Mouse (Mus musculus): ENCODE results near the gene Acvrl1. TPM values are rescaled to one million over a fixed set of nuclear protein-coding genes. Genes with fewer than 3 reads are reported as not detected.

Acvrl1 gene
- polyA plus RNA-seq, 1 experiment from 2014 or later = 3.2 TPM

DNA sequence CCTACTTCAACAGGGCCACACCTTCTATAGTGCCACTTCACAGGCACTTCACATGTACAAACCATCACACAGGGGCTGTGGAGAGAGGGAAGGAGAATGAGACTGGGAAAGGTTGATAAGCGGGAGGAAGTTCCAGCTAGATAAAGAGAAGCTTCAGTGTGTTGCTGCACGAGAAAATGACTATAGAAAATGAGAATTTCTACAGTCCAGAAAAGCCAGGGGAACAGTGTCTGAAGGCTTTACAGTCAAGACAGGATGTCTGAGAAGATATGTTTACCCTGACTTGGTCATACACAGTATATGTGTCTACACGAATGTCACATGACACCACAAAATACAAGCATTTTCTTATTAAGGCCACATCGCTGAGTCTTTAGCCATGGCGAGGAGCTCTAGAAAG is 41.6 kb downstream of the Acvrl1 start:
- Histone ChIP-seq H3K9me3 (replicated peaks; ENCODE audit: control insufficient read depth, low read length) (no peaks in the 10 kb centered on the region), H3K4me2 (ENCODE audit: low read depth, low read length) (no peak overlapping the region), H3K4me1 (ENCODE audit: control insufficient read depth, low read depth, low read length) (peaks cover 13% of the 10 kb centered on the region), H3K27me3 (ENCODE audit: control insufficient read depth, insufficient read depth, low read depth, low read length) (peaks cover 8% of the 10 kb centered on the region), H3K27ac (ENCODE audit: low read length) (no peak overlapping the region), H3K9ac (ENCODE audit: low read depth, low read length) (no peak overlapping the region), H3K36me3 (ENCODE audit: control insufficient read depth, insufficient read depth) (no peaks in the 10 kb centered on the region), H3K4me3 (ENCODE audit: low read depth, low read length) (no peak overlapping the region)
- no peak for ATAC-seq (ENCODE audit: low read depth)
- WGBS (ENCODE audit: insufficient replicate concordance) = 41% methylated on average over 5 of the region's 5 CpGs

DNA sequence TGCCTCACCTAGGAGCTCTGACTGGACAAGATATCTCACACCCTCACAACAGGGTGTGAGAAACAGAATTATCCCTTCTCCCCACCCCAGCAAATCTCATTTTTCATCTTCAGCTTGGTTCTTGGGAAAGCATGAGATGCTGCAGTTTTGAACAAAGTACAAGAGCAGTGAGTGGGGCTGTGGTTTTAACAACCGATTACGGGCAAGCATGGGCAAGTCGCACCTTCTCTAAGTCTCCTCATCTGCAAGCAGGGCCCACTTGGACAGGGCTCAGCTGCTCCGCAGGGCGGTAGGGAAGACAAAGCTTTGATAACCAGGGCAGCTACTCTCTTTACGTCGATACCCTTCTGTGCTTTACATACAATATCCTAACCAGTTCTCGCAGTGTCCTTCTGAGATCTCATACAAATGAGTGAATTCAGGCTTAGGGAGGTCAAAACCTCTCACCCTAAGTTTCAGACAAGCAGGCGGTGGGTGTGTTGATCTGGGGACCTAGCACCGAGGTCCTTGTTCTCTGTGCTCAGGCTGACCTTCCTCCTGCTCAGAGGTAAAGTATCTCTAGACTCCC is 42.2 kb downstream of the Acvrl1 start:
- H3K36me3 ChIP-seq (ENCODE audit: control insufficient read depth, insufficient read depth) = no peaks in the 10 kb centered on the region
- peaks cover 11% of the 10 kb centered on the region for H3K27me3 ChIP-seq (ENCODE audit: control insufficient read depth, insufficient read depth, low read depth, low read length)
- no peaks in the 10 kb centered on the region for H3K9me3 ChIP-seq (replicated peaks; ENCODE audit: control insufficient read depth, low read length)
- no peak overlapping the region for H3K27ac ChIP-seq (ENCODE audit: low read length)
- H3K4me3 ChIP-seq (ENCODE audit: low read depth, low read length) = no peak overlapping the region
- no peak overlapping the region for H3K9ac ChIP-seq (ENCODE audit: low read depth, low read length)
- H3K4me1 ChIP-seq (ENCODE audit: control insufficient read depth, low read depth, low read length) = peaks cover 14% of the 10 kb centered on the region
- no peak overlapping the region for H3K4me2 ChIP-seq (ENCODE audit: low read depth, low read length)
- WGBS (ENCODE audit: insufficient replicate concordance) = 39% methylated on average over 10 of the region's 10 CpGs
- no peak for ATAC-seq (ENCODE audit: low read depth)

DNA sequence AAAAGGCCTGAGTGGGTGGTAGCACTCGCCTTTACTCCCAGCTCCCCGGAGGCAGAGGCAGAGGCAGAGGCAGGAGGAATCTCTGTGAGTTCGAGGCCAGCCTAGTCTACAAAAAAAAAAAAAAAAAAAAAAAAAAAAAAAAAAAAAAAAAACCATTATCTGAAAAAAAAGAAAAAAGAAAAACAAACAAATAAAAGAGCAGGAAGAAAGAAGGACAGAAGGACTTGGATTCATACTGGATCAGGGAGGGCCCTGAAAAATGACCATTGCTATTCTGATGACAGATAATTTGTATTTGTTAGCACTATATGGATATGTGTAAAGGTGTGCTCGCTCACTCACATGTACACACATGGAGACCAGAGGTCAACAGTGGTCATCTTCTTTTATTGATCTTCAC is 43.0 kb downstream of the Acvrl1 start:
- no peaks in the 10 kb centered on the region for H3K36me3 ChIP-seq (ENCODE audit: control insufficient read depth, insufficient read depth)
- H3K27me3 ChIP-seq (ENCODE audit: control insufficient read depth, insufficient read depth, low read depth, low read length) = peaks cover 16% of the 10 kb centered on the region
- H3K4me1 ChIP-seq (ENCODE audit: control insufficient read depth, low read depth, low read length) = peaks cover 17% of the 10 kb centered on the region
- no peak overlapping the region for H3K4me3 ChIP-seq (ENCODE audit: low read depth, low read length)
- H3K9me3 ChIP-seq (replicated peaks; ENCODE audit: control insufficient read depth, low read length) = no peaks in the 10 kb centered on the region
- H3K4me2 ChIP-seq (ENCODE audit: low read depth, low read length) = no peak overlapping the region
- 51% methylated on average over 4 of the region's 4 CpGs for WGBS (ENCODE audit: insufficient replicate concordance)
- ATAC-seq (ENCODE audit: low read depth) = no peak
- no peak overlapping the region for H3K9ac ChIP-seq (ENCODE audit: low read depth, low read length)
- no peak overlapping the region for H3K27ac ChIP-seq (ENCODE audit: low read length)

DNA sequence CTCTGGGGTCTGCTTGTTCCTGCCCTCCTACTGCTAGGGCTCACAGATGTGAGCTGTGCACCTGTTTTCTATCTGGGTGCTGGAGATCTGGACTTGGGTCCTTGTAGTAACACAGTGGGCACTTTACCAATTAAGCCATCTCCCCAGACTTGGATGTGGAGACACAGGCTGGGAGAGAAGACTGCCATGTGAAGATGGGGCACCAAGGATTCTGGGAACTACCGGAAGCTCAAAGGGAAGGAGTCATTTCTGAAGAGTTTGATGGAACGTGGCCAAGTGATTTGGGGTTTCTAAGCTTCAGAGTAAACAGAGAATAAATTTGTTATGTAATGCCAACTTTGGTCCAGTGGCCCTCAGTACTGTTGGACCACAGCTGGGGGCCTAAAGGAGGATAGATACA is 43.7 kb downstream of the Acvrl1 start:
- Histone ChIP-seq H3K4me3 (ENCODE audit: low read depth, low read length) (no peak overlapping the region), H3K4me2 (ENCODE audit: low read depth, low read length) (no peak overlapping the region), H3K27me3 (ENCODE audit: control insufficient read depth, insufficient read depth, low read depth, low read length) (peaks cover 16% of the 10 kb centered on the region), H3K27ac (ENCODE audit: low read length) (no peak overlapping the region), H3K4me1 (ENCODE audit: control insufficient read depth, low read depth, low read length) (peaks cover 23% of the 10 kb centered on the region), H3K36me3 (ENCODE audit: control insufficient read depth, insufficient read depth) (no peaks in the 10 kb centered on the region), H3K9me3 (replicated peaks; ENCODE audit: control insufficient read depth, low read length) (no peaks in the 10 kb centered on the region), H3K9ac (ENCODE audit: low read depth, low read length) (no peak overlapping the region)
- ATAC-seq (ENCODE audit: low read depth) = no peak
- WGBS (ENCODE audit: insufficient replicate concordance) = 87% methylated on average over 2 of the region's 2 CpGs

DNA sequence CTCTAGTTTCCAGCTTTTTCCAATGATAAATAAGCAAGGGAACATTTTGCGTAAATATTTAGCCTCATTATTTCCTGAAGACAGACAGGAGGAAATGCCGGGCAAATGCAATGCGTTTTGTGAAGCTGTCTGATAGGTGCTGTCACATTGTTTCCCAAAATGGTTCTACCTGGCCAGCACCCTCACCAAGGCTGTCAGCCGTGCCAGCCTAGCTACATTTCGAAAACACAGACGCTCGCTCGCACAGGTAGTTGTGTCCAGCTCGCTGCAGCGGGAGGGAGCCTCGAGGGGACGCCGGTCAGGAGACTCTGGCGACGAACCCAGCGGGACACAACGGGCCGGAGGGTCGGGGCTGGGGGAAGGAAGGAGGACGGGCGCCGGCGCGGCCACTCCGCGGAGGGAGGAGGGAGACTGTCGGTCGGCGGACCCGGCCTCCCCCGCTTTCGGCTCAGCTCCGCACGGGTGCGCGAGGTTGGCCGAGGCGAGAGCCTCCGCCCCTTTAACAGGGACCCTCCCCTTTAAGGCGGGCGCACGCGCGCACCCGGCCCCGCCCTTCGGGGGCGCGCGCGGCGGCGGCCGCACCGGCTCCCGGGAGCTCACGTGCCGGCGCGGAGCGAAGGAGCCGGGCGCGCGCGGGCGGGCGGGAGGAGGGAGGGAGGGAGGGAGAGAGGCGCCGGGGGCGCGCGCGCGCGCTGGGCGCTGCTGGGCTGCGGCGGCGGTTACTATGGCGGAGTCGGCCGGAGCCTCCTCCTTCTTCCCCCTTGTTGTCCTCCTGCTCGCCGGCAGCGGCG is 45.3 kb downstream of the Acvrl1 start, which contains the start of gene Acvr1b:
Acvr1b (plus strand) TSS at position 647 of the 791 bp plus-strand sequence.
- Histone ChIP-seq H3K4me2 (ENCODE audit: low read depth, low read length) (peak within 1 kb of the TSS; percentile 81), H3K9me3 (replicated peaks; ENCODE audit: control insufficient read depth, low read length) (no peaks in the 10 kb centered on the region), H3K36me3 (ENCODE audit: control insufficient read depth, insufficient read depth) (no peaks in the 10 kb centered on the region), H3K4me3 (ENCODE audit: low read depth, low read length) (peak within 1 kb of the TSS; percentile 72), H3K9ac (ENCODE audit: low read depth, low read length) (peak within 1 kb of the TSS; percentile 79), H3K27me3 (ENCODE audit: control insufficient read depth, insufficient read depth, low read depth, low read length) (peaks cover 18% of the 10 kb centered on the region), H3K4me1 (ENCODE audit: control insufficient read depth, low read depth, low read length) (peaks cover 32% of the 10 kb centered on the region), H3K27ac (ENCODE audit: low read length) (peak within 1 kb of the TSS; percentile 74)
- under 1% methylated on average over 20 of the region's 87 CpGs for WGBS (ENCODE audit: insufficient replicate concordance)
- peak; percentile 91 for ATAC-seq (ENCODE audit: low read depth)

- Histone ChIP-seq H3K9me3 (replicated peaks; ENCODE audit: control insufficient read depth, low read length) (no peaks in the 10 kb centered on the region), H3K4me3 (ENCODE audit: low read depth, low read length) (peak overlapping the region; percentile 72), H3K36me3 (ENCODE audit: control insufficient read depth, insufficient read depth) (no peaks in the 10 kb centered on the region), H3K9ac (ENCODE audit: low read depth, low read length) (peak overlapping the region; percentile 79), H3K27me3 (ENCODE audit: control insufficient read depth, insufficient read depth, low read depth, low read length) (peaks cover 18% of the 10 kb centered on the region), H3K27ac (ENCODE audit: low read length) (no peak overlapping the region; the same call in 1 of the 2 replicates), H3K4me1 (ENCODE audit: control insufficient read depth, low read depth, low read length) (peaks cover 35% of the 10 kb centered on the region), H3K4me2 (ENCODE audit: low read depth, low read length) (peak overlapping the region; percentile 81)
- ATAC-seq (ENCODE audit: low read depth) = no peak
- WGBS (ENCODE audit: insufficient replicate concordance) = 1% methylated on average over 44 of the region's 46 CpGs
These were observed 46.2 kb downstream of the Acvrl1 start for GRCm38 (mm10) chr15:101174294-101175130.

GRCm38 (mm10) chr15:101175131-101175460 is 46.8 kb downstream of the Acvrl1 start:
- WGBS (ENCODE audit: insufficient replicate concordance) = 9% methylated on average over 5 of the region's 5 CpGs
- Histone ChIP-seq H3K9me3 (replicated peaks; ENCODE audit: control insufficient read depth, low read length) (no peaks in the 10 kb centered on the region), H3K4me3 (ENCODE audit: low read depth, low read length) (peak overlapping the region; percentile 72), H3K27me3 (ENCODE audit: control insufficient read depth, insufficient read depth, low read depth, low read length) (peaks cover 18% of the 10 kb centered on the region), H3K36me3 (ENCODE audit: control insufficient read depth, insufficient read depth) (no peaks in the 10 kb centered on the region), H3K9ac (ENCODE audit: low read depth, low read length) (no peak overlapping the region), H3K4me1 (ENCODE audit: control insufficient read depth, low read depth, low read length) (peaks cover 30% of the 10 kb centered on the region), H3K4me2 (ENCODE audit: low read depth, low read length) (peak overlapping the region; percentile 81), H3K27ac (ENCODE audit: low read length) (no peak overlapping the region)
- ATAC-seq (ENCODE audit: low read depth) = no peak

- Histone ChIP-seq H3K27me3 (ENCODE audit: control insufficient read depth, insufficient read depth, low read depth, low read length) (peaks cover 18% of the 10 kb centered on the region), H3K27ac (ENCODE audit: low read length) (peak overlapping the region; percentile 29), H3K4me2 (ENCODE audit: low read depth, low read length) (peak overlapping the region; percentile 81), H3K9me3 (replicated peaks; ENCODE audit: control insufficient read depth, low read length) (no peaks in the 10 kb centered on the region), H3K36me3 (ENCODE audit: control insufficient read depth, insufficient read depth) (no peaks in the 10 kb centered on the region), H3K4me3 (ENCODE audit: low read depth, low read length) (peak overlapping the region; percentile 72), H3K4me1 (ENCODE audit: control insufficient read depth, low read depth, low read length) (peaks cover 29% of the 10 kb centered on the region), H3K9ac (ENCODE audit: low read depth, low read length) (peak overlapping the region; percentile 20; the same call in 1 of the 2 replicates)
- ATAC-seq (ENCODE audit: low read depth) = no peak
- 12% methylated on average over 17 of the region's 17 CpGs for WGBS (ENCODE audit: insufficient replicate concordance)
These were observed 47.4 kb downstream of the Acvrl1 start for GRCm38 (mm10) chr15:101175613-101176283.

Measured in liver, embryonic 16.5 days (tissue).